Mouse (Mus musculus): ENCODE results near the gene Mrpl38.

DNA sequence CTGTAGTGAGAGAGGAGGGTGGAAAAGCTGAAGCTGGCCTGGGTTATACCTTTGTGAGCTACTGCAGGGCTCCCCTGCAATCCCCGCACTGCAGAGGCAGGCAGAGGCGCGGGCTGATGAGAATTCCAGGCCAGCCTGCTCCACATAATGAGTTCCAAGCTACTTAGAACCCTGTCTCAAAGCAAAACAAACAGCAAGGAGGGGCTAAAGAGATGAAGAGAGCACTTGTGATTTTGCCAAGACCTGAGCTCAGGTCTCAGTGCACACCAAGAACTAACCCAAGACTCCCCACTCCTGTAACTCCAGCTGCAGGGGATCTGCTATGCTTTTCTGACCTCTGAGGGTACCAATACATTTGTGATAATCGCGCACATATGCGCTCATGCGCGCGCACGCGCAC is 47.7 kb upstream of the Mrpl38 start:
- no peak for TF ChIP-seq CTCF (IDR thresholded peaks at IDR 0.05; ENCODE audit: low read depth, low read length)
- TF ChIP-seq POLR2A (IDR thresholded peaks at IDR 0.05; ENCODE audit: borderline replicate concordance, low read depth, low read length), result no peak
